26 mouse cellular contexts compared by ENCODE assay signal in genomic region chr15:31364396-31364795, GRCm38 (mm10). TPM values are rescaled to one million over a fixed set of nuclear protein-coding genes. Genes with fewer than 3 reads are reported as not detected.
DNase-seq lines count a peak whose midpoint lies in the region; ATAC-seq and TF ChIP-seq lines count a peak whose summit lies in the region.
"Had no signal": no experiment of that assay in that cellular context is flagged by ENCODE, and none has a peak within 500 bp of the region (broad histone marks: within the 10 kb centered on the region; RNA-seq: fewer than 3 reads in every experiment).

No protein-coding gene starts in this region.

- TF ChIP-seq CTCF in left cerebral cortex, adult 2 months (IDR thresholded peaks at IDR 0.05), result no peak

- DNase-seq in kidney, adult 11 months, result peak; percentile 66
- DNase-seq in left cerebral cortex, adult 2 months (ENCODE audit: extremely low spot score in 1 of 2, low spot score in 2 of 2), result no peak
- DNase-seq in left cerebral cortex, postnatal 4 days, result no peak
- no peak for DNase-seq in ES-E14 (ENCODE audit: low read depth, low spot score)
- DNase-seq in heart, postnatal 36 days, result no peak
- DNase-seq: adrenal gland, postnatal 36 days; cerebellum, adult 9-10 months; gastrocnemius, postnatal 10 days; heart, adult 2 months; heart, postnatal 14 days; lung, embryonic 14.5 days; lung, postnatal 4 days; right cerebral cortex, postnatal 14 days had no signal

- 63% methylated on average over 6 of the region's 6 CpGs for WGBS in kidney, embryonic 15.5 days

- H3K27ac ChIP-seq in kidney, embryonic 15.5 days, result no peak overlapping the region
- peak overlapping the region; percentile 50 for H3K27ac ChIP-seq in left cerebral cortex, adult 2 months
- H3K27ac ChIP-seq in ES-E14 (ENCODE audit: insufficient read depth, low read depth, low read length, poor library complexity, severe bottlenecking), result no peak overlapping the region
- H3K27ac ChIP-seq: embryonic facial prominence, embryonic 15.5 days; heart, embryonic 13.5 days; hindbrain, embryonic 12.5 days; limb, embryonic 13.5 days; liver, embryonic 12.5 days; midbrain, embryonic 10.5 days; stomach, postnatal 0 days had no signal

- H3K4me1 ChIP-seq in kidney, embryonic 15.5 days, result peaks cover 41% of the 10 kb centered on the region
- H3K4me1 ChIP-seq in ES-E14 (ENCODE audit: control insufficient read depth in 2 of 2, insufficient read depth in 2 of 2, low read length in 2 of 2, poor library complexity in 1 of 2), result peaks cover 0 to 16% of the 10 kb centered on the region in 2 experiments; a peak in 2 of 4 replicates

- H3K4me3 ChIP-seq in kidney, embryonic 15.5 days (replicated peaks), result no peak overlapping the region
- peak overlapping the region; percentile 46 for H3K4me3 ChIP-seq in left cerebral cortex, adult 2 months
- H3K4me3 ChIP-seq in ES-E14 (ENCODE audit: insufficient read depth in 1 of 2, low read depth in 1 of 2, low read length in 2 of 2, poor library complexity in 1 of 2, severe bottlenecking in 1 of 2) (no peak overlapping the region), myocyte (peak overlapping the region; percentile 88)
- H3K4me3 ChIP-seq: embryonic facial prominence, embryonic 15.5 days; hindbrain, embryonic 12.5 days; liver, embryonic 12.5 days; midbrain, embryonic 10.5 days had no signal

- no peak overlapping the region for H3ac ChIP-seq in myocyte (ENCODE audit: control insufficient read depth, insufficient read length)

- no peaks in the 10 kb centered on the region for H3K36me3 ChIP-seq in kidney, embryonic 15.5 days
- H3K36me3 ChIP-seq in ES-E14 (ENCODE audit: control insufficient read depth, insufficient read depth, low read length, poor library complexity, severe bottlenecking) (no peaks in the 10 kb centered on the region), myocyte (ENCODE audit: control insufficient read depth, insufficient read depth) (no peaks in the 10 kb centered on the region)
- H3K36me3 ChIP-seq: embryonic facial prominence, embryonic 15.5 days; G1E; heart, embryonic 13.5 days; hindbrain, embryonic 12.5 days; limb, embryonic 13.5 days; liver, embryonic 12.5 days; midbrain, embryonic 10.5 days had no signal

- no peak overlapping the region for H3K9ac ChIP-seq in kidney, embryonic 15.5 days
- H3K9ac ChIP-seq in ES-E14 (ENCODE audit: insufficient read depth, low read depth, low read length, poor library complexity, severe bottlenecking), result no peak overlapping the region
- H3K9ac ChIP-seq: embryonic facial prominence, embryonic 15.5 days; heart, embryonic 13.5 days; hindbrain, embryonic 12.5 days; limb, embryonic 13.5 days; liver, embryonic 12.5 days had no signal

- H3K9me3 ChIP-seq in kidney, embryonic 15.5 days (replicated peaks), result no peaks in the 10 kb centered on the region
- H3K9me3 ChIP-seq in ES-E14 (ENCODE audit: control insufficient read depth, insufficient read depth, low read depth, low read length), result no peaks in the 10 kb centered on the region
- H3K9me3 ChIP-seq: embryonic facial prominence, embryonic 15.5 days; heart, embryonic 13.5 days; hindbrain, embryonic 12.5 days; limb, embryonic 13.5 days; liver, embryonic 12.5 days; midbrain, embryonic 10.5 days had no signal

- ATAC-seq in kidney, embryonic 15.5 days (replicated peaks; ENCODE audit: low FRiP score), result no peak
- ATAC-seq: CD4-positive, CD25-positive, alpha-beta regulatory T cell, adult 4 months; forebrain, embryonic 14.5 days; liver, embryonic 12.5 days; Patski had no signal

- intact Hi-C loops in left cerebral cortex, adult 2 months (cut with DNase I), result no loop called here
- intact Hi-C loops in left cerebral cortex, postnatal 4 days (cut with DNase I), result no loop called here
- intact Hi-C loops in heart, postnatal 36 days (cut with DNase I), result loop anchor here (5.0 kb wide), 1 partner anchor 142 kb away; the partner anchor contains the start of gene Dap

- peaks cover 48% of the 10 kb centered on the region for H3K79me2 ChIP-seq in myocyte (ENCODE audit: control insufficient read depth, insufficient read depth)

- no peak for TF ChIP-seq POLR2A in myocyte (IDR thresholded peaks at IDR 0.05; ENCODE audit: insufficient read length, low read depth)

- no peak overlapping the region for H3K4me2 ChIP-seq in kidney, embryonic 15.5 days
- H3K4me2 ChIP-seq in myocyte (ENCODE audit: low read depth), result no peak overlapping the region
- H3K4me2 ChIP-seq: embryonic facial prominence, embryonic 15.5 days; hindbrain, embryonic 12.5 days; limb, embryonic 13.5 days; liver, embryonic 12.5 days had no signal

- in situ Hi-C loops in ES-E14 (cut with MboI; ENCODE audit: low sequenced_read_pairs in 2 of 2, unreplicated experiment in 2 of 2), result no loop called here

- H3K27me3 ChIP-seq in kidney, embryonic 15.5 days, result peaks cover 62% of the 10 kb centered on the region
- H3K27me3 ChIP-seq in myocyte (ENCODE audit: control insufficient read depth, insufficient read depth, insufficient read length), result no peaks in the 10 kb centered on the region
- H3K27me3 ChIP-seq: Patski had no signal

TF ChIP-seq in ES-E14, 5 proteins besides CTCF, POLR2A, EP300 and RAD21:
- TF ChIP-seq ZC3H11A (IDR thresholded peaks at IDR 0.05; ENCODE audit: borderline replicate concordance, low read depth, low read length), result no peak
- 0 out of 2 replicates have a peak, but pooled peaks have one; percentile 36 for TF ChIP-seq CHD2 (IDR thresholded peaks at IDR 0.05; ENCODE audit: low read depth, low read length)

TF ChIP-seq in myocyte, 11 proteins besides CTCF, POLR2A, EP300 and RAD21:
- TF ChIP-seq E2F4 (IDR thresholded peaks at IDR 0.05; ENCODE audit: insufficient read depth) (no peak), REST (IDR thresholded peaks at IDR 0.05; ENCODE audit: insufficient read depth, insufficient read length) (no peak), MAX (IDR thresholded peaks at IDR 0.05; ENCODE audit: low read depth) (no peak), MYOG (IDR thresholded peaks at IDR 0.05; ENCODE audit: control insufficient read depth in 1 of 3, insufficient read depth in 1 of 3, insufficient read length in 2 of 3, low read depth in 2 of 3) (no peak), CEBPB (IDR thresholded peaks at IDR 0.05; ENCODE audit: insufficient read depth, poor library complexity, severe bottlenecking) (no peak), MYOD1 (IDR thresholded peaks at IDR 0.05; ENCODE audit: control insufficient read depth in 1 of 3, insufficient read length in 2 of 3, low read depth in 2 of 3) (no peak), SRF (IDR thresholded peaks at IDR 0.05; ENCODE audit: control insufficient read depth, insufficient read length, low read depth) (no peak), TCF12 (IDR thresholded peaks at IDR 0.05; ENCODE audit: insufficient read depth, poor library complexity, severe bottlenecking) (no peak), TCF3 (IDR thresholded peaks at IDR 0.05; ENCODE audit: insufficient read length, low read depth) (no peak), USF1 (IDR thresholded peaks at IDR 0.05; ENCODE audit: low read depth) (no peak), POLR2AphosphoS2 (IDR thresholded peaks at IDR 0.05; ENCODE audit: insufficient read length, low read depth) (no peak)

RNA-seq across cellular contexts. Expression of gene Ankrd33b, which starts 3.1 kb away (rescaled TPM):
- polyA plus RNA-seq in kidney, embryonic 15.5 days (2015; fragmentation: Nextera tagmentation; extraction: Ambion mirVana), result 6.2 and 6.5 TPM in 2 replicates
- 10 to 100 TPM; 79.6 to 93.7 TPM for total RNA-seq in left cerebral cortex, adult 2 months (2021)
- total RNA-seq in left cerebral cortex, postnatal 4 days (2021), result 1 to 10 TPM; 1.2 to 1.3 TPM
- 2.6 and 3.8 TPM in 2 replicates for total RNA-seq in ES-E14 (2012; rRNA removed)
- polyA plus RNA-seq in myocyte (2012; fragmentation: generic; extraction: Trizol), result 5.7 TPM
- total RNA-seq in heart, postnatal 36 days (2021), result 10 to 100 TPM; 22.9 to 32.0 TPM
- polyA plus RNA-seq: CD4-positive, CD25-positive, alpha-beta regulatory T cell, adult 4 months; G1E had no signal

Comparison
In these comparisons a context has a peak if more than half of its experiments do, and no peak if none do; other contexts are left out.
1. H3K4me3 ChIP-seq: peak in left cerebral cortex, adult 2 months (single experiment) and myocyte (single experiment); none in kidney, embryonic 15.5 days (single experiment) and ES-E14 (0 of 2).